Mouse (Mus musculus): ENCODE measurements at regions not wholly inside any gene's neighbourhood (a gene's known extent, or its start where the extent isn't known, plus 50 kb on each side); places are given as distances from the start of the nearest gene placed in this dataset.

- no peak for TF ChIP-seq CTCF (conservative IDR thresholded peaks at IDR 0.05; ENCODE audit: insufficient read depth, insufficient read length, low read depth, low read length)
- no peak for TF ChIP-seq POLR2A (IDR thresholded peaks at IDR 0.05; ENCODE audit: low read depth, low read length)
Observed at GRCm38 (mm10) chr15:67045329-67045728, 544.6 kb upstream of the Lrrc6 start.

All from kidney, adult 2 months (tissue).